Mouse (Mus musculus) NIH3T3 (cell line): ENCODE data around the gene AW551984.

Source experiments
- DNase-seq: peaks from one replicate; pipeline ENCODE4 v3.0.0-alpha.2; 2012; ENCODE audit warnings: low read depth

Gene AW551984

DNA sequence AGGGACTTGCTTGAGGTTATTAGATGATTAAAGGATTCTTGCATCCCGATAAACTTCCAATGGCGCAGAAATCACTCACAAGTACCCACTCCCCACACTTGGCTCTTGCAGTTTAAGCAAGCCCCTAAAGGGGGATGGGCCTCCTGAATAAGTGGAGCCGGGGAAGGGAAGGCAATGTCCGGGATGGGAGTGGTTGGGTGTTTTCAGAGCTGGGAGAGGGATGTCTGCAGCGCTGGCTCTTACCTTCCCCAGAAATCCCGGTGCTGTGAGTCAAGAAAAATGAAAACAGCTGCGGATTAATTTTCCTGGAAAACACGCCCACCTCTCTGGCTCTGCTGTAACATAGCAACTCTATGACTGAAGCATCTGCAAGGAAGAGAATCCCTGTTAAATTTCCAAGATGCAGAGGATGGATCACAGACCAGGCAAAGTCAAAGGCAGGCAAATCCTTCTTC is at the start of gene AW551984:
Gene AW551984, minus strand, starts transcription at position 405 of the 455 bp plus-strand sequence.
- peak; percentile 76 for DNase-seq

DNA sequence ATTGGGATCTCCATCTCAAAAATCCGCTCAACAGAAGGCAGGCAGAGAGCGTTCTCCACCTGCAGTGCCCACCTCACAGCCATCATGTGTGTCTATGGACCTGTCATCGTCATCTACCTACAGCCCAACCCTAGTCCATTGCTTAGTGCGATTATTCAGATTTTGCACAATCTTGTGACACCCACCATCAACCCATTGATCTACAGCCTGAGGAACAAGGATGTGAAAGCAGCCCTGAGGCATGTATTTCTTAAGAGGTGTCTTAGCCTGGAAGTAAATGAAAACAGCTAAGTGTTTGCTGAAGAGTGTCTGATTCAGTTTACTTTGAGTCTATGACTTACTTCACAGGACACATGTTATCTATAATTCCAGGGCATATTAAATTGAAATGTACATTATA is 43.2 kb upstream of the AW551984 start:
- DNase-seq: no peak

DNA sequence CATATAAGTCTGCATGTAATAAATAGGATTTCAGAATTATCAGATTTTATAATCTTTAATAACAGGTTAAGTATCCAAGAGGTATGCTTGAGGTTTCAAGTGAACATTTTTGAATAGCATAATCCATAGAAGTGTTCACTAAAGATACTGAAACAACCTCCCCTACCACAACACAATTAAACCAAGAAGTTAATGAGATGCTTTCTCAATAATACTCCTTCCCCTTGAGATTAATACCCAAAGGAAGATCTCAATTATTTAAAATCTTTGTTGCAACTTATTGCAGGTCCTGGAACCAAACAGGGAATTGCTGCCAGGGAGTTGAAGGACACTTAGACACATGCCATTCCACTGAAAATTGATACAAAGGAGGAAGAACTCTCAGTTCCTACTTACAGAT is 40.6 kb upstream of the AW551984 start, which contains the start of gene Olfr961:
Gene Olfr961, plus strand, starts transcription at position 301 of the 400 bp plus-strand sequence.
- DNase-seq: no peak

DNA sequence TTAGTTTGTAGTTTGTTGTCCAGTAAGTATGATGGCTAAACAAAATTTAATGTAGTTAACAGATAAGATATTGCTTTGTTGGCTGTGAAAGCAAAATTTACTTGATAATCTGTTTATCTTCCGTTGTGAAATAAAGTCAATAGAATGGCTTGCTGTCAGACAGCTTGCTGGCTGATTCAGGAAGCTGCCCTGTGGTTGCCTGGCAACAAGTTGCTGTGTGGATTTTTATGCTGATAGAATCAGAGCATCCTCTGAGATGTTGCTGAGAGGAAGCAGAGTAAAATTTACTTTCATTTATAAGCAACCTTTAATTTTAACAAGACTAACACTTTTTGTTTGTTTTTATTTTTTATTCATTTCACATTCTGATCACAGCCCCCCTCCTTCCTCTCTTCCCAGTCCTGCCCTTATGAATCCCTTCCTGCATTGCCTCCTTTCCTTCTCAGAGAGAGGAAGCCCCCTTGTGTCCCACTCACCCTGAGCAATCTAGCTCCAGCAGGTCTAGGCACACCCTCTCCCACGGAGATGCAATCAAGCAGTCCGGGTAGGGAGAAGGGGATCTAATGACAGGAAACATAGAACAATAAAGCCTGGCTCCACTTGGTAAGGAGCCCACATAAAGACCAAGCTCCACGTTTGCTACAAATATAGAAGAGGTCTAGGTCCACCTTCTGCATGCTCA is 29.9 kb upstream of the AW551984 start:
- DNase-seq: no peak

DNA sequence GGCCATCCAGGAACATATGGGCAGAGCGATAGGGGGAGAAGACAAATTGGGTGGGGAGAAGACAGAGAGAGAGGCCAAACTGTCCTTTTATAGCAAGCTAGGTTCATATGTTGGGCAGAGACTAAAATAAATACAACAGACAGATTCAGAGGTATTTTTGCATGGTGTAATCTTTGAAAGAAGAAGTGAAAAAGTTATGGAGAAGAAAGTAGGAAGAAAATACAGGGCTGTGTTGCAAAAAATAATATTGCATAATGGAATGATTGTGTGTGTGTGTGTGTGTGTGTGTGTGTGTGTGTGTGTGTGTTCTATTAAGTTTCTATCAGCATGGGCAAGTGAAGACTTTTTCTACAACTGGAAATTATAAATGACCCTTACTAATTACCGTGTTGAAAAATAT is 24.9 kb upstream of the AW551984 start:
- no peak for DNase-seq

DNA sequence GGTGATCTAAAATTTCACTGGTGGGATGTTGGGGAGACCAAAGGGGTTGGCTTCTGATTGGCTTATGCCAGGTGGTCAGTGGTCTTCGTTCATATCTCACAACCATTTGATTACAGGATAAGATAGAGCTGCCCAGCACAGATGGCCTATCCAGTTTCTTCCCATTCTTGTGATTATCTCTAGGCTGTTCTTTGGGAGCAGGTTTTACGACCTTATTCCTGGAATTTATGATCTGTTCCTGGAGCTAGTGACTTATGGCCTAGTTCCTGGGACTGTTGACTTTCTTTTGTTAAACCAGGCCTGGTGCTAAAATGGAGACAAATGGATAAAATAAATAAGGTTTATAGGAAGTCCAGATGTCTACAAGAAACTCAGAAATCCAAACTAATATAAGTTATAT is 20.5 kb upstream of the AW551984 start:
- DNase-seq: no peak

DNA sequence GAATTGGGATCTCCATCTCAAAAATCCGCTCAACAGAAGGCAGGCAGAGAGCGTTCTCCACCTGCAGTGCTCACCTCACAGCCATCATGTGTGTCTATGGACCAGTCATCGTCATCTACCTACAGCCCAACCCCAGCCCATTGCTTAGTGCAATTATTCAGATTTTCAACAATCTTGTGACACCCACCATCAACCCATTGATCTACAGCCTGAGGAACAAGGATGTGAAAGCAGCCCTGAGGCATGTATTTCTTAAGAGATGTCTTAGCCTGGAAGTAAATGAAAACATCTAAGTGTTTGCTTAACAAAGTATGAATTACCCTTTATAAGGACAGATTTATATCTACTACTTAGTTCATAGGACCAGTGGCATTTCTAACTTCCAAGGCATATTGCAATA is 19.6 kb upstream of the AW551984 start:
- DNase-seq: no peak

DNA sequence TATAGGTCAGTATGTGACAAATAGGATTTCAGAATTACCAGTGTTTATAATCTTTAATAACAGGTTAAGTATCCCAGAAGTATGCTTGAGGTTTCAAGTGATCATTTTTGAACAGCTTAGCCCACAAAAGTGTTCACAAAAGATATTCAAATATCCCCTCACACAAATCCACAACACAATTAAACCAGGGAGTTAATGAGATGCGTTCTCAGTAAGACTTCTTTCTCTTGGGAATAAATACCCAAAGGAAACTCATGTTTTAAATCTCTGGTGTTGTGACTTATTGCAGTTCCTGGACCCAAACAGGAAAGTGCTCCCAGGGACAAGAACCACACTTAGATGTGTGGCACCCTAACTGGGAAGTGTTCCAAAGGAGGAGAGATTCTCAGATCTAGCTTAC is 16.9 kb upstream of the AW551984 start, which contains the start of gene Olfr960:
Gene Olfr960, plus strand, starts transcription at position 301 of the 400 bp plus-strand sequence.
- DNase-seq: no peak

DNA sequence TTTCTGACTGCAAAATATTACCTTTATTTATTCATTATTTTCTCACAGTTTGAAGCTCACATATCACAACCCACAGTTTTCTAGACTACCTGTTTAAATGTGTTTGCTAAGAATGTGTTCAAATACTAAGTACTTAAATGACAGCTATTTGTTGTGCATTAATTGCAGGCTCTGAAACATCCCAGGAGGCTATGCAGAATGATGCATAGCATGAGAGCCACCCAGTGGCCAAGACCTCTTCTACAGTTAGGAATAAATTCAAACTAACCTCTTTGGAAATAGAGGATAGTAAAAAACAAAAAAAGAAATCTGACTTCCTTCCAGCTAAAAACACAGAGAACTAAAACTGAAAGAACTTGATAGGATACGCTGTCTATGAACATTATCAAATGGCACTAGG is 7.8 kb upstream of the AW551984 start:
- DNase-seq: peak; percentile 60

DNA sequence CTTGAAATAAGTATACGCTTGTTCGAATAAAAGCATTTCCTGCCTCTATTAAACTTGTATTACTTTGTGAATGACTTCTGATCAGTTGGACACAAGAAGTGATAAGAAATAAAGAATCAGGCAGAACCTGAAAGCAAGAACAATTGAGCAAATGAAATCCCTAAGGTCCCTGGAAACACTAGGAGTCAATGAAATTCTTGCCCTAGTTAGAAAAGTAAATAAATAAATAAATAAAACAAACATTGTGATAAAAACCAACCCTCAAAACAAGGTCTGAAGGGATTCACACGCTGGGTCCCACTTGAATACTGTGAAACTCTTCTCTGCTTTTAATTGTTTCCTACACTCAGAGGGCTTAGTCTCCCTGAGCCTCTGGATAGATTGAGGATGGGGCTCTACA is 6.2 kb upstream of the AW551984 start, which contains the start of gene Olfr148:
Gene Olfr148, plus strand, starts transcription at position 301 of the 400 bp plus-strand sequence.
- no peak for DNase-seq

DNA sequence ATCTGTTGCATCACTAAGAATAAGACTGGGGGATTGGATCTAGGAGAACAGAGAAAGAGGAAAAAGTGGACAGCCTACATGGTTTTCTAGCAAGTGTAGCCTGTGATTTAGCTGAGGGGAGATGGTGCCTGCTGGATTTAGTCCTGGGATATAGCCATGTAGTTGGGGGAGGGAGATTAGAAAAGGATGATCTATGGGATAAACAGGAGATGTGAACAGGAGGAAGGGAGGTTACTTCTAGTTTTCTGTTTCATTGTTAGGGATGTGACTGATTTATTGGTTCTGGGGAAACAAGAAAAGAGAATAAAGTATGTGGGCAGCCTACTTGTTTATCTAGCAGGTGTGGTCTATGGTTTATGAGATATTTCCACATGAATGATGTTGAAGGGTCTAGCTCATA is 4.3 kb upstream of the AW551984 start:
- no peak for DNase-seq

DNA sequence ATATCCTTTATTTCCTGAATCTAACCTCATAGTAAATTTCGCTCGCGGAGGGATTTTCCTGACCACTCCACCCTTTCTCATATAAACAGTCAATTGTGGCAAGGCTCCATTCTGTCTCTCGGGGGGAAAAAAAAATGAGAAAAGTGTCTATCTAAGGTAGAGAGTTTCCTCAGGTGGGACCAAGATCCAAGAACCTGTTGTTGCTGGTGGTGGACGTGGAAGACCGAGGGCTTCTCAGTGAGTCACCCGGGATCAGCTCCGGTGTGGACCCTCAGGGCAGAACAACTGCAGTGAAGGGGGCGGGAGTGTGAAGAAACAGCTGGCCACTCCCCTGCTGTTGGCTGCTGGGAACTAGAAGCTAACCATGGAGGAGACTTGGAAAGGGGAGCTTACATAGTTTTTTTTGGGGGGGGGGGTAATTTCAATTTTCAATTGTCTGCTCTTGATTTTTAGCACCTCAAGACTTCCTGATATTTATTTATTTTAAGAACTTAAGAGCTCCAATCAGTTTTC is 814 bp downstream of the AW551984 start:
- peak; percentile 66 for DNase-seq

DNA sequence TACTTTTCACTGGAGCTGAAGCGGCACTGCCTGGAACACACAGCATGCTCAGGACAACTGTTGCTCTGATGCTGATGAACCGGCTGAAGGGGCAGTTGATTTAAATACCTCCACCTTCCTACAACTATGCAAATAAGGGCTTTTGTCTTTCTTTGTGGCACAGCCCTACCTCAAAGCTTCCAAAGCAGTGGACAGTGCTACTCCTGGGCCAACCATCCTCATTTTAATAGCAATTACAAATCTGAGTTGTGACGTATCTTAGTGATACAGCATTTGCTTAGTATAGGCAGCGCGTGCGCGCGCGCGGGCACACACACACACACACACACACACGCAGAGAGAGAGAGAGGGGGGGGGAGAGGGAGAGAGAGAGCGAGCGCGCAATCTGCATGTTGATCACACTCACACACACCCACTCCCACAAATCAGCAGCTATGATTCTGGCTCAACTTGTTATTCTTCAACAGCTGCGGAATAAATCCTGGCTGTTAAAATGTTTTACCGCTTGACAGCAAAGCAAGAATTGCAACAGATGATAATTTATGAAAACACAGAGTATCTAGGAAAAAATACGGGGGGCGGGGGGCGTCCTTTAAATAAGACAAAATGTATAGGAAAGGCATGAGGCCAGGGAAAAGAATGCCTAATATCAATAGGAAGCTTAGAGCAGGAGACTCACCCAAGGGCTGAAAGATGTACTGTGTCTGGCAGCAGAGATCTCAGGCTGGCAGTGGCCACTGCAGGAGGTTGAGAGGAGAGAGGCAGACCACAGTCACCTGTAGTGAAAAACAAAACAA is 1.5 kb downstream of the AW551984 start:
- no peak for DNase-seq

DNA sequence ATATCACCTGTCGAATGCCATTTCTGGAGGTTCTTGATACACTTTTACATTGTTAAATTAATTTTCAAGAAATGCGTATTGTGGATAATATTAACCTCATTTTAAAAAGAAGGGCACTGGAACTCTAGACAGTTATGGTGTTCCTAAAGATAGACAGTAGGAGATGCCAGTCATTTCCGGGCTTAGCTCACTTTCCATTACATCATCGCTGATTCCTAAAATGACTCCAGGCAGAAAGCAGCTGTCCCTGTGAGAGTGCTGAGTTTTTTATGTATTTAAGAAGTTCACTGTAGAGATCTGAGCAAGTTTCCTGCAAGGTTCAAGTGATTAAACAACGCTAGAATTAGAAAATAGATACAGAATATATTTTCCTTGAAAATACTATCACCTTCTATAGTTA is 27.2 kb downstream of the AW551984 start:
- DNase-seq: peak; percentile 8

DNA sequence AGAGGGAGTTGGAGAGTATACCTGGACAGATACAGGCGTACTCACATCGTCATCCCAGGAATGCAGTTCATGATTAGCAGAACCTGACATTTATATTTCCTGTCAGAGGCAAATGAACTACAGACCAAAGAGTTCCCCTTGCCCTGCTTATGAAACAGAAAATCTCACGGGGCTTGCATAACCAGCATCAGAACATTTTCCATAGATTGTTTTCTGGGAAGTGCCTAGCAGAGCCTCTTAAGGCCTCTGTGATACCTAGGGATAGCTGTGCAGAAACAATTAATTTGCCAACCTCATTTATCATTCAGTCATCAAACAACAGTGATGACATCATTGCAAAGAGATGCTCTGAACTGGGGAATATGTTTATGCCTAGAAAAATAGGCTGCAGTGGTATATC is 28.7 kb downstream of the AW551984 start, which contains the start of gene Olfr959:
Gene Olfr959, minus strand, starts transcription at position 101 of the 400 bp plus-strand sequence.
- no peak for DNase-seq

DNA sequence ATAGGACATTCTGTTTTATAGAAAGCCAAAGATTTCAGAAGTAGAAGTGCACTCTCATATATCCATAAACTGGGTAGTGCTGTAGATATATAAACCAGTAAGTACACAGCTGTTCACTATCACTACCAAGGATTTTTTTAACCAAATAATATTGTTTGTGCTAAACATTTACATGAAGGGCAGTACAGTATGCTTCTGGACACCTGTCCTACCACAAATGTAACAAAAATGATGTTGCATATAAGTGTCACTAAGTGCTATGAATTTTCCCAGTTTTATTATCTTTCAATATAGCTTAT is 45.9 kb downstream of the AW551984 start:
- DNase-seq: no peak

DNA sequence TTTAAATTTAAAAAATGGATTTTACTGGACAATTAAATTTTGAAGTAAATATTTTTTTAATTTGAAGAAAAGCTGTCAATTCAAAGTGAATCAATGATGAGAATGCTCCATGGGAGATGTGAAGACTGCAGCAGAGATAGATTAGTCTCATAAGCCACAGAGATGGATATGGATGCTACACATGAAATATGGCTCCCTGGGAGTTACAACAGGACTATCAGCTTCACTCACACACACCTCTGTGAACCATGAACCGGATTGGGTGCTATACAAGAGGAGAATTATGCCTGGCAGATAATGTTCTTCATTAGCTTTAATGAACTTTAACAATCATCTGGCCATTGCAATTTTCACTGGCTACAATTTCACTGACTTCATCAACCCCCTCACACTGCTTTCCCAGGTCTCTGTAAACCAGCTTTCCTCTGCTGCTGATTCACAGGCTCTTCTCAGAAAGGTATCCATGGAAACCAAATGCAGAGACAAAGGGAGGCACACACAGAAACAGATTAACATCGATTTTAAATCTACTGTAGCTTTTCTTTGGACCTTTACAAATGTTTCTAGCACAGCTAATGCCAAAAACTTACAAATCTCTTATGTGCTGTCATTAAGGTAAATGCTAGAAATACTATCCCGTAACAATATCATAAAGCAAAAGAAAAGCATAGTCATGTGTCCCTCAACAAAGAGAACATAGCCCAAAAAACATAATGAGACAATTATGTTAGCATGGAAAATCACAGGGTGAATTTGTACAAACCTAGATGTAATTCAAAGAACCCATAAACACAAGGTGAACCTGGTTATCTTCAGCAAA is 46.5 kb downstream of the AW551984 start:
- no peak for DNase-seq

DNA sequence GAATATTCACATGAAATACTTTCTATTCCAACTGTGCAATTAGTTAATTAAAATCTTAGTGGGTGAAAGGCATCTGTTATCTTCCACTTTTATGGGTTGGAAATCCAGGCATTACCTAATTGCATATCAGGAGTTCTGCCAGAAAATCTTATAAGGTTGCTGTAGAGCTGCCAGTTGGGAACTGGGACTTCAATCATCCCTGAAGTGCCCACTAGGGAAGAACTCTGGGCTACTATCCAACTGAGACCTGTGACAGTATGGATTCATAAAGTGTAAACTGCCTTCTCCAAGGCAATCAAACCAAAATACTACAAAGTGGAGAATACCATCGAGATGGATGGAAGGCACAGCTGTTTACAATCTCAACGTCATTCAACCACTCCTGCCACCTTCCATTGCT is 50.3 kb downstream of the AW551984 start, which contains the start of gene Olfr958:
Gene Olfr958, minus strand, starts transcription at position 109 of the 400 bp plus-strand sequence.
- no peak for DNase-seq

DNA sequence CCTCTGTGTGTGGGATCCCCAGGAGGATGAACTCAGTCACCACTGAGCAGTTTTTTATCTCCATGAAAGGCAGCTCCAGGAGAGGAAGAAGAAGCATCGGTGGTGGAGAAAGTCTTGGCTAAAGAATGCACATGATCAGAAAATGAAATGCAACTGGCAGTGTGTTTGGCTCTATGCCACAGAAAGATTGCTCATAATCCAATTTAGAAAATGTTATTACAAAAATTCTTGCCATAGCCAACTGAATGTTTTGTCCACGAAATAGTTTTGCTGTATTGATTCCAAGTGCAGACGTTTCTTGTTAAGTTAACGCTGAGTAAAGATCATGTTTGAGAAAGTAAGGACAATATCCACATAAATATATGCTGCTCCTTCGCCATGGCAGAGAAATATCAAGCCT is 53.4 kb downstream of the AW551984 start:
- peak; percentile 73 for DNase-seq
